Mouse (Mus musculus): ENCODE results near the gene Ddx19b. TPM values are rescaled to one million over a fixed set of nuclear protein-coding genes. Genes with fewer than 3 reads are reported as not detected.

Gene Ddx19b
- total and polyA plus RNA-seq, 3 experiments: 12.6 to 14.4 (median 13.5) TPM

- no peak overlapping the region for H3K4me3 ChIP-seq (replicated peaks in 1 of 3; ENCODE audit: low read depth in 2 of 3, low read length in 2 of 3, poor library complexity in 1 of 3)
- no peak overlapping the region for H3K4me2 ChIP-seq (ENCODE audit: insufficient read depth, low read depth, poor library complexity, severe bottlenecking)
- peaks cover 65 to 94% of the 10 kb centered on the region in 2 experiments for H3K36me3 ChIP-seq (replicated peaks in 1 of 2; ENCODE audit: control insufficient read depth in 1 of 2, insufficient read depth in 1 of 2, low read length in 1 of 2)
- no peaks in the 10 kb centered on the region for H3K27me3 ChIP-seq (replicated peaks)
- DNase-seq (ENCODE audit: extremely low read depth): no peak
- no peaks in the 10 kb centered on the region for H3K79me2 ChIP-seq (replicated peaks; ENCODE audit: control insufficient read depth, extremely low read depth, insufficient read depth, poor library complexity, severe bottlenecking)
- H3K9ac ChIP-seq (ENCODE audit: insufficient read depth, low read depth): no peak overlapping the region
- no peaks in the 10 kb centered on the region for H3K9me3 ChIP-seq (replicated peaks; ENCODE audit: low read length)
- TF ChIP-seq USF2 (conservative IDR thresholded peaks at IDR 0.05; ENCODE audit: low read depth, low read length): no peak
- TF ChIP-seq MXI1 (IDR thresholded peaks at IDR 0.05; ENCODE audit: low read depth, low read length): no peak
- TF ChIP-seq USF1 (IDR thresholded peaks at IDR 0.05; ENCODE audit: low read depth, low read length): no peak
- TF ChIP-seq ZKSCAN1 (IDR thresholded peaks at IDR 0.05; ENCODE audit: borderline replicate concordance, low read depth, low read length): no peak
- no peak for TF ChIP-seq NRF1 (IDR thresholded peaks at IDR 0.05; ENCODE audit: low read depth, low read length)
- TF ChIP-seq EP300 (IDR thresholded peaks at IDR 0.05; ENCODE audit: low read length): no peak
- TF ChIP-seq SIN3A (IDR thresholded peaks at IDR 0.05; ENCODE audit: low read length): no peak
- no peak for TF ChIP-seq SMC3 (IDR thresholded peaks at IDR 0.05; ENCODE audit: low read depth, low read length)
- in situ Hi-C loops (cut with MboI; ENCODE audit: low pct_ligation_motif_present, low pct_unique_long_range_greater_than_20kb, low sequenced_read_pairs) (no loop called here), dilution Hi-C loops (cut with MboI; ENCODE audit: extremely low pct_ligation_motif_present, extremely low pct_unique_long_range_greater_than_20kb, low sequenced_read_pairs) (no loop called here)
- no peak overlapping the region for H3K27ac ChIP-seq (ENCODE audit: insufficient read depth, low read depth)
- H3K4me1 ChIP-seq (ENCODE audit: control insufficient read depth in 1 of 2, insufficient read depth in 2 of 2): no peaks in the 10 kb centered on the region
Observed at GRCm38 (mm10) chr8:110965594-110965993, 66.0 kb downstream of the Ddx19b start.

- in situ Hi-C loops (cut with MboI; ENCODE audit: low pct_ligation_motif_present, low pct_unique_long_range_greater_than_20kb, low sequenced_read_pairs): no loop called here
Observed at GRCm38 (mm10) chr8:110964666-110965065, 66.9 kb downstream of the Ddx19b start.

GRCm38 (mm10) chr8:110963051-110963450 lies 68.5 kb downstream of the Ddx19b start:
- no peak overlapping the region for H3K4me2 ChIP-seq (ENCODE audit: insufficient read depth, low read depth, poor library complexity, severe bottlenecking)
- dilution Hi-C loops (cut with MboI; ENCODE audit: extremely low pct_ligation_motif_present, extremely low pct_unique_long_range_greater_than_20kb, low sequenced_read_pairs): no loop called here
- no peak overlapping the region for H3K27ac ChIP-seq (ENCODE audit: insufficient read depth, low read depth)
- no peak overlapping the region for H3K4me3 ChIP-seq (replicated peaks in 1 of 3; ENCODE audit: low read depth in 2 of 3, low read length in 2 of 3, poor library complexity in 1 of 3)
- H3K27me3 ChIP-seq (replicated peaks): no peaks in the 10 kb centered on the region
- DNase-seq (ENCODE audit: extremely low read depth): no peak
- no peak overlapping the region for H3K9ac ChIP-seq (ENCODE audit: insufficient read depth, low read depth)
- peaks cover 65 to 93% of the 10 kb centered on the region in 2 experiments for H3K36me3 ChIP-seq (replicated peaks in 1 of 2; ENCODE audit: control insufficient read depth in 1 of 2, insufficient read depth in 1 of 2, low read length in 1 of 2)
- peaks cover 2% of the 10 kb centered on the region; the same call in 1 of the 2 replicates for H3K79me2 ChIP-seq (replicated peaks; ENCODE audit: control insufficient read depth, extremely low read depth, insufficient read depth, poor library complexity, severe bottlenecking)
- no peaks in the 10 kb centered on the region for H3K9me3 ChIP-seq (replicated peaks; ENCODE audit: low read length)
- in situ Hi-C loops (cut with MboI; ENCODE audit: low pct_ligation_motif_present, low pct_unique_long_range_greater_than_20kb, low sequenced_read_pairs): no loop called here
- no peaks in the 10 kb centered on the region for H3K4me1 ChIP-seq (ENCODE audit: control insufficient read depth in 1 of 2, insufficient read depth in 2 of 2)
- TF ChIP-seq MAX (IDR thresholded peaks at IDR 0.05; ENCODE audit: low read length) (no peak), SMC3 (IDR thresholded peaks at IDR 0.05; ENCODE audit: low read depth, low read length) (no peak), SIN3A (IDR thresholded peaks at IDR 0.05; ENCODE audit: low read length) (no peak), KAT2A (IDR thresholded peaks at IDR 0.05; ENCODE audit: insufficient replicate concordance, low read length) (no peak), CHD2 (IDR thresholded peaks at IDR 0.05; ENCODE audit: low read length) (no peak), GABPA (IDR thresholded peaks at IDR 0.05; ENCODE audit: insufficient replicate concordance, low read depth, low read length) (no peak), PAX5 (IDR thresholded peaks at IDR 0.05; ENCODE audit: low read length) (no peak), CTCF (conservative IDR thresholded peaks at IDR 0.05 in 1 of 2, IDR thresholded peaks at IDR 0.05 in 1 of 2; ENCODE audit: low read depth in 2 of 2, low read length in 2 of 2) (no peak), EP300 (IDR thresholded peaks at IDR 0.05; ENCODE audit: low read length) (no peak), E2F4 (IDR thresholded peaks at IDR 0.05; ENCODE audit: insufficient replicate concordance, low read depth, low read length) (no peak), JUN (IDR thresholded peaks at IDR 0.05; ENCODE audit: insufficient read depth, low read depth, low read length) (no peak), RAD21 (IDR thresholded peaks at IDR 0.05; ENCODE audit: low read depth, low read length) (no peak), ZC3H11A (IDR thresholded peaks at IDR 0.05; ENCODE audit: low read depth, low read length) (no peak), ETS1 (conservative IDR thresholded peaks at IDR 0.05; ENCODE audit: low read depth, low read length) (no peak), TCF12 (IDR thresholded peaks at IDR 0.05; ENCODE audit: low read depth, low read length) (no peak), HCFC1 (IDR thresholded peaks at IDR 0.05; ENCODE audit: low read depth, low read length) (no peak), MAFK (IDR thresholded peaks at IDR 0.05; ENCODE audit: insufficient replicate concordance, low read length) (no peak)

More at GRCm38 (mm10) chr8:110964666-110965065, 66.9 kb downstream of the Ddx19b start:
- no peak for DNase-seq (ENCODE audit: extremely low read depth)
- Histone ChIP-seq H3K9ac (ENCODE audit: insufficient read depth, low read depth) (no peak overlapping the region), H3K4me3 (replicated peaks in 1 of 3; ENCODE audit: low read depth in 2 of 3, low read length in 2 of 3, poor library complexity in 1 of 3) (no peak overlapping the region), H3K9me3 (replicated peaks; ENCODE audit: low read length) (no peaks in the 10 kb centered on the region), H3K27ac (ENCODE audit: insufficient read depth, low read depth) (no peak overlapping the region), H3K4me2 (ENCODE audit: insufficient read depth, low read depth, poor library complexity, severe bottlenecking) (no peak overlapping the region), H3K36me3 (replicated peaks in 1 of 2; ENCODE audit: control insufficient read depth in 1 of 2, insufficient read depth in 1 of 2, low read length in 1 of 2) (peaks cover 63 to 94% of the 10 kb centered on the region in 2 experiments), H3K79me2 (replicated peaks; ENCODE audit: control insufficient read depth, extremely low read depth, insufficient read depth, poor library complexity, severe bottlenecking) (no peaks in the 10 kb centered on the region), H3K27me3 (replicated peaks) (no peaks in the 10 kb centered on the region), H3K4me1 (ENCODE audit: control insufficient read depth in 1 of 2, insufficient read depth in 2 of 2) (no peaks in the 10 kb centered on the region)
- dilution Hi-C loops (cut with MboI; ENCODE audit: extremely low pct_ligation_motif_present, extremely low pct_unique_long_range_greater_than_20kb, low sequenced_read_pairs): no loop called here
- no peak for TF ChIP-seq USF1 (IDR thresholded peaks at IDR 0.05; ENCODE audit: low read depth, low read length)
- no peak for TF ChIP-seq IRF4 (IDR thresholded peaks at IDR 0.05; ENCODE audit: low read depth, low read length)
- TF ChIP-seq MAX (IDR thresholded peaks at IDR 0.05; ENCODE audit: low read length): no peak
- no peak for TF ChIP-seq CHD2 (IDR thresholded peaks at IDR 0.05; ENCODE audit: low read length)
- TF ChIP-seq ZMIZ1 (IDR thresholded peaks at IDR 0.05; ENCODE audit: low read depth, low read length): no peak
- no peak for TF ChIP-seq POLR2AphosphoS2 (IDR thresholded peaks at IDR 0.05; ENCODE audit: low read depth, low read length)
- no peak for TF ChIP-seq GABPA (IDR thresholded peaks at IDR 0.05; ENCODE audit: insufficient replicate concordance, low read depth, low read length)
- TF ChIP-seq RAD21 (IDR thresholded peaks at IDR 0.05; ENCODE audit: low read depth, low read length): no peak
- TF ChIP-seq RCOR1 (conservative IDR thresholded peaks at IDR 0.05; ENCODE audit: low read depth, low read length): no peak
- no peak for TF ChIP-seq PAX5 (IDR thresholded peaks at IDR 0.05; ENCODE audit: low read length)
- no peak for TF ChIP-seq JUND (conservative IDR thresholded peaks at IDR 0.05; ENCODE audit: low read depth, low read length)
- no peak for TF ChIP-seq CHD1 (IDR thresholded peaks at IDR 0.05; ENCODE audit: low read depth, low read length)
- no peak for TF ChIP-seq ETS1 (conservative IDR thresholded peaks at IDR 0.05; ENCODE audit: low read depth, low read length)
- TF ChIP-seq UBTF (IDR thresholded peaks at IDR 0.05; ENCODE audit: low read depth, low read length): no peak

All from CH12.LX (cell line).